Mouse (Mus musculus) cortical plate, adult 2 months (tissue): ENCODE measurements around the gene Cd2. TPM values are rescaled to one million over a fixed set of nuclear protein-coding genes. Genes with fewer than 3 reads are reported as not detected.

Experiments used
- H3K27ac ChIP-seq: fragments of 200-500 bp; 2 replicates; pipeline ENCODE4 v1.5.1; 2012; ENCODE audit warnings: low read length, control low read depth, inconsistent platforms; ENCODE audit not compliant: insufficient read depth
- H3K4me1 ChIP-seq: fragments of 200-500 bp; 2 replicates; pipeline ENCODE4 v1.6.1; 2011; ENCODE audit warnings: low read length; ENCODE audit not compliant: control insufficient read depth, insufficient read depth
- H3K4me3 ChIP-seq: fragments of 200-500 bp; 2 replicates; pipeline ENCODE4 v1.5.1; 2011; ENCODE audit warnings: mild to moderate bottlenecking, low read length, control low read depth; ENCODE audit not compliant: insufficient read depth
- CTCF ChIP-seq: fragments of 200-500 bp; IDR thresholded peaks from 2 replicates; pipeline ENCODE4 v1.5.1; 2011; ENCODE audit warnings: mild to moderate bottlenecking, control low read depth, low read length; ENCODE audit not compliant: insufficient read depth; ENCODE audit errors: extremely low read depth
- POLR2A ChIP-seq: fragments of 200-500 bp; IDR thresholded peaks from 2 replicates; pipeline ENCODE4 v1.6.1; 2011; ENCODE audit warnings: mild to moderate bottlenecking, low read length, control low read depth; ENCODE audit not compliant: insufficient read depth; ENCODE audit errors: extremely low read depth
- polyA plus RNA-seq: library from polyadenylated mRNA; depleted of rRNA; stranded (reverse); fragments of >200 nt; gene quantifications from 2 replicates; pipeline ENCODE4 v1.2.3, GENCODE M21; 2012; rRNA removed

Cd2 gene
- 0.21 and 0.26 TPM in 2 replicates for polyA plus RNA-seq

- Histone ChIP-seq H3K4me1 (no peaks in the 10 kb centered on the region), H3K4me3 (no peak within 1 kb of the TSS), H3K27ac (no peak within 1 kb of the TSS)
- TF ChIP-seq POLR2A: no peak
- TF ChIP-seq CTCF: no peak
These were observed at the start of gene Cd2 for GRCm38 (mm10) chr3:101287911-101288311. Gene Cd2, minus strand, starts transcription at chr3:101287939.

- Histone ChIP-seq H3K27ac (no peak overlapping the region), H3K4me1 (no peaks in the 10 kb centered on the region), H3K4me3 (no peak overlapping the region)
- TF ChIP-seq CTCF (no peak), POLR2A (no peak)
These were observed 40.9 kb upstream of the Cd2 start for GRCm38 (mm10) chr3:101328617-101329016.

- no peaks in the 10 kb centered on the region for H3K4me1 ChIP-seq
- TF ChIP-seq POLR2A (no peak), CTCF (no peak)
- H3K4me3 ChIP-seq: no peak overlapping the region
- no peak overlapping the region for H3K27ac ChIP-seq
These were observed 39.5 kb upstream of the Cd2 start for GRCm38 (mm10) chr3:101327248-101327647.

GRCm38 (mm10) chr3:101322437-101322836 is 34.7 kb upstream of the Cd2 start:
- Histone ChIP-seq H3K4me3 (no peak overlapping the region), H3K27ac (no peak overlapping the region), H3K4me1 (no peaks in the 10 kb centered on the region)
- TF ChIP-seq CTCF: no peak
- TF ChIP-seq POLR2A: no peak

GRCm38 (mm10) chr3:101320874-101321273 is 33.1 kb upstream of the Cd2 start:
- no peaks in the 10 kb centered on the region for H3K4me1 ChIP-seq
- no peak overlapping the region for H3K4me3 ChIP-seq
- no peak overlapping the region for H3K27ac ChIP-seq
- TF ChIP-seq POLR2A (no peak), CTCF (no peak)

GRCm38 (mm10) chr3:101318516-101319170 is 30.9 kb upstream of the Cd2 start:
- H3K4me1 ChIP-seq: no peaks in the 10 kb centered on the region
- H3K27ac ChIP-seq: no peak overlapping the region
- TF ChIP-seq CTCF: no peak
- no peak for TF ChIP-seq POLR2A
- no peak overlapping the region for H3K4me3 ChIP-seq

- no peak overlapping the region for H3K27ac ChIP-seq
- TF ChIP-seq POLR2A: no peak
- peak; percentile 37 for TF ChIP-seq CTCF
- no peaks in the 10 kb centered on the region for H3K4me1 ChIP-seq
These were observed 30.4 kb upstream of the Cd2 start for GRCm38 (mm10) chr3:101318115-101318514.

GRCm38 (mm10) chr3:101314954-101315353 is 27.2 kb upstream of the Cd2 start:
- Histone ChIP-seq H3K4me1 (no peaks in the 10 kb centered on the region), H3K27ac (no peak overlapping the region), H3K4me3 (no peak overlapping the region)
- TF ChIP-seq POLR2A (no peak), CTCF (peak; percentile 22; the same call in 1 of the 2 replicates)

More at GRCm38 (mm10) chr3:101318115-101318514, 30.4 kb upstream of the Cd2 start:
- no peak overlapping the region for H3K4me3 ChIP-seq

- H3K27ac ChIP-seq: no peak overlapping the region
- no peak overlapping the region for H3K4me3 ChIP-seq
- TF ChIP-seq POLR2A: no peak
- TF ChIP-seq CTCF: no peak
- no peaks in the 10 kb centered on the region for H3K4me1 ChIP-seq
These were observed 25.7 kb upstream of the Cd2 start for GRCm38 (mm10) chr3:101313266-101314051.

GRCm38 (mm10) chr3:101310977-101311376 is 23.2 kb upstream of the Cd2 start:
- no peak overlapping the region for H3K27ac ChIP-seq
- H3K4me3 ChIP-seq: no peak overlapping the region
- TF ChIP-seq CTCF (no peak), POLR2A (no peak)
- H3K4me1 ChIP-seq: no peaks in the 10 kb centered on the region
